Mouse (Mus musculus) CD4-positive naive resting alpha-beta T cell, adult 76 days (primary cell): ENCODE measurements around the gene Nars2. TPM values are rescaled to one million over a fixed set of nuclear protein-coding genes. Genes with fewer than 3 reads are reported as not detected.

ENCODE experiments used
- total RNA-seq: library from RNA; stranded (reverse); gene quantifications from one replicate; pipeline ENCODE4 v1.2.4, GENCODE M21; 2023

The Nars2 gene
- total RNA-seq: 13.9 TPM

GRCm38 (mm10) chr7:96951281-96952051 lies at the start of gene Nars2:
TSS of gene Nars2 (plus strand) at chr7:96951505.

GRCm38 (mm10) chr7:97081242-97081958 lies 130.1 kb downstream of the Nars2 start, which contains the start of gene Gab2:
TSS of gene Gab2 (plus strand) at chr7:97081586.

Other genes starting within 250 kb of the Nars2 start
- gene Gab2, start 130.1 kb downstream of the Nars2 start, total RNA-seq: 0.62 TPM